Mouse (Mus musculus) heart, adult 2 months (tissue): ENCODE measurements around the gene Ckm. TPM values are rescaled to one million over a fixed set of nuclear protein-coding genes. Genes with fewer than 3 reads are reported as not detected.

Experiments
- DNase-seq, 2 experiments: peaks; one replicate each; pipeline ENCODE4 v3.0.0; 2021
- H3K27ac ChIP-seq: fragments of 200-600 bp; 2 replicates; pipeline ENCODE4 v1.8.1; 2022
- H3K27me3 ChIP-seq: fragments of 200-500 bp; 2 replicates; pipeline ENCODE4 v1.6.1; 2012; ENCODE audit warnings: mild to moderate bottlenecking, low read length, inconsistent platforms, mixed read lengths; ENCODE audit not compliant: control insufficient read depth, insufficient read depth
- H3K36me3 ChIP-seq: fragments of 200-500 bp; 2 replicates; pipeline ENCODE4 v1.6.1; 2012; ENCODE audit warnings: low read length, inconsistent platforms; ENCODE audit not compliant: control insufficient read depth, insufficient read depth
- H3K4me1 ChIP-seq: fragments of 200-500 bp; 2 replicates; pipeline ENCODE4 v1.6.1; 2011; ENCODE audit warnings: low read length; ENCODE audit not compliant: control insufficient read depth, insufficient read depth
- H3K4me3 ChIP-seq: fragments of 200-600 bp; 2 replicates; pipeline ENCODE4 v1.8.1; 2022
- H3K79me2 ChIP-seq: fragments of 200-500 bp; replicated peaks from 2 replicates; pipeline ENCODE4 v1.6.1; 2012; ENCODE audit warnings: mild to moderate bottlenecking, inconsistent platforms, low read length, moderate library complexity, mixed read lengths; ENCODE audit not compliant: control insufficient read depth, insufficient read depth
- H3K9ac ChIP-seq: fragments of 200-500 bp; 2 replicates; pipeline ENCODE4 v1.6.1; 2012; ENCODE audit warnings: low read depth, mild to moderate bottlenecking, control low read depth, inconsistent platforms, low read length, mixed read lengths
- CTCF ChIP-seq: fragments of 200-600 bp; IDR thresholded peaks from 2 replicates; pipeline ENCODE4 v1.8.1; 2022; ENCODE audit warnings: antibody characterized with exemption, mild to moderate bottlenecking, moderate library complexity
- EP300 ChIP-seq: fragments of 200-500 bp; IDR thresholded peaks from 2 replicates; pipeline ENCODE4 v1.6.1; 2011; ENCODE audit warnings: low read depth, low read length, control low read depth; ENCODE audit not compliant: insufficient read depth
- POLR2A ChIP-seq: fragments of 200-500 bp; IDR thresholded peaks from 2 replicates; pipeline ENCODE4 v1.6.1; 2011; ENCODE audit warnings: mild to moderate bottlenecking, low read depth, low read length, control low read depth; ENCODE audit not compliant: insufficient read depth
- WGBS: fragments of 180-500 bp; shearing (Covaris S2); methylation state at CpG from one replicate; pipeline ENCODE4 v1.1.7; 2018; 5-methylcytosine and 5-hydroxymethylcytosine counted together
- intact Hi-C: fragments of 180-260 bp; cut with DNase I; formaldehyde crosslinking; loops from one replicate; pipeline ENCODE4 v1.15.1; 2025
- polyA plus RNA-seq: library from polyadenylated mRNA; depleted of rRNA; stranded (reverse); fragments of >200 nt; gene quantifications from 2 replicates; pipeline ENCODE4 v1.2.3, GENCODE M21; 2012
- total RNA-seq, 2 experiments: library from RNA; stranded (reverse); gene quantifications; 2 replicates each; pipeline ENCODE4 v1.2.3; 2021

Gene Ckm
- total and polyA plus RNA-seq, 3 experiments: 3,482 to 7,008 (median 3,985) TPM

DNA sequence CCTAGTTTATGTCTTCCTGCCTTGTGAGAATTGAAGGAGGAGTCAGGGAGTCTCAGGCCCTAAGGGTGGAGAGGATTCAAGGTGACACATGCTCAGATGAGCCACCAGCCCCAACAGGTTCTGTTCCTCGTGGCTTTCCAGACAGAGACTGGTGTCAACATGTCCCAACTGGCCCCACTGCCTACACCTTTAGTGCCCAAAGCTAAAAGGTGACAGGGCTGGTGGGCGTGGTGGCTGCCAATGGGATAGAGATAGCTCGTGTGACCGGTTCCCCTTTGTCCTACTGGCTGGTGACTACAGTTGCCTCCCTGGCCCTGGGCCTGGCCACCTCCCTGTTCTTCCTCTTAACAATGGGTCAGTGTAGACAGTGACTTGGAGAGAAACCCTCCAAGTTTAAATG is 39.2 kb upstream of the Ckm start:
- no peak for DNase-seq
- Histone ChIP-seq H3K79me2 (0 out of 2 replicates have a peak, but pooled peaks cover 2% of the 10 kb centered on the region), H3K4me1 (peaks cover 11% of the 10 kb centered on the region), H3K9ac (no peak overlapping the region), H3K27ac (no peak overlapping the region; the same call in 1 of the 2 replicates), H3K4me3 (no peak overlapping the region), H3K36me3 (no peaks in the 10 kb centered on the region; the same call in 1 of the 2 replicates), H3K27me3 (no peaks in the 10 kb centered on the region)
- intact Hi-C loops: no loop called here
- TF ChIP-seq EP300: no peak
- no peak for TF ChIP-seq POLR2A
- TF ChIP-seq CTCF: no peak
- 42% methylated on average over 4 of the region's 4 CpGs for WGBS

DNA sequence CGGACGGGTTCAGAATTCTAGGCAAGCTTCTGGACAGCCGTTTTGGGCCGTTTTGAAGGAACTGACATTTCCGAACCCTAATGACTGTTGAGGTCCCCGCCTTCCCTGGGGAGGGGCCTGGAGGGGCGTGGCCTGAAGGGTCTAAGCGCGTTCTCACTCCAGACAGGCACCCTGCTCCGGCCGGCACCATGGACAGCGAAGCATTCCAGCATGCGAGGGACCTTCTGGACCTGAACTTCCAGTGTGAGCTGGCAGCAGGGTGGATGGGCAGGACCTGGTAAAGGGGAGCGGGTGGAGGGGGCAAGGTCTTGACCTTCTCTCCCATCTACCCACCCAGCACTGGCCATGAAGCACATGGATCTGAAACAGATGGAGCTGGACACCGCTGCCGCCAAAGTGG is 36.2 kb upstream of the Ckm start:
- peaks cover 5% of the 10 kb centered on the region for H3K4me1 ChIP-seq
- intact Hi-C loops: no loop called here

DNA sequence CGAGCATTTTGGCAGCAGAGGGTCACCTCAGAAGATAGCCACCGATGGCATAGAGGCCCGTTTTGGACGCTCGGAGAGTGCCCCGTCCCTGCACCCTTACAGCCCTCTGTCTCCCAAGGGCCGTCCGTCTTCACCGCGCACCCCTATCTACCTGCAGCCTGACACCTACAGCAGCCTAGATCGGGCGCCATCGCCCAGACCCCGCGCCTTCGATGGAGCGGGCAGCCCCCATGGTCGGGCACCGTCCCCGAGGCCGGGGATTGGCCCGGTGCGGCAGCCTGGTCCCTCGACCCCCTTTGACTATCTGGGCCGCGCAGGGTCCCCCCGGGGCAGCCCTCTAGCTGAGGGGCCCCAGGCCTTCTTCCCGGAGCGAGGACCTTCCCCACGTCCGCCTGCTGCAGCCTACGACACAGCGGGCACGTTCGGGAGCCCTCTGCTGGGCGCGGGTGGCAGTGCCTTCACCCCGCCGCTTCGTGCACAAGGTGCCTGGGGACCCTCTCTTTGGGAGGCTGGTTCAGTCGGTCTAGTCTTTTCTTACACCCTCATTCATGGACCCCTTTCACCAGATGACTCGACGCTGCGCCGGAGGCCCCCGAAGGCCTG is 34.7 kb upstream of the Ckm start:
- Histone ChIP-seq H3K79me2 (peaks cover 2% of the 10 kb centered on the region; the same call in 1 of the 2 replicates), H3K4me1 (peaks cover 3% of the 10 kb centered on the region), H3K9ac (0 out of 2 replicates have a peak overlapping the region, but pooled peaks have one; percentile 9), H3K27me3 (no peaks in the 10 kb centered on the region), H3K4me3 (peak overlapping the region; percentile 33), H3K36me3 (no peaks in the 10 kb centered on the region), H3K27ac (no peak overlapping the region)
- intact Hi-C loops: no loop called here
- 23% methylated on average over 46 of the region's 46 CpGs for WGBS
- peak; percentile 92 for TF ChIP-seq CTCF
- TF ChIP-seq EP300: no peak
- DNase-seq: peak; percentile 53 to 77

More for the DNA sequence above, 36.2 kb upstream of the Ckm start:
- no peak overlapping the region for H3K27ac ChIP-seq
- no peak overlapping the region for H3K9ac ChIP-seq
- H3K27me3 ChIP-seq: no peaks in the 10 kb centered on the region
- H3K79me2 ChIP-seq: peaks cover 2% of the 10 kb centered on the region; the same call in 1 of the 2 replicates
- no peak overlapping the region for H3K4me3 ChIP-seq
- no peak for DNase-seq
- WGBS: 26% methylated on average over 16 of the region's 16 CpGs
- no peaks in the 10 kb centered on the region for H3K36me3 ChIP-seq
- TF ChIP-seq EP300 (no peak), CTCF (no peak), POLR2A (no peak)

DNA sequence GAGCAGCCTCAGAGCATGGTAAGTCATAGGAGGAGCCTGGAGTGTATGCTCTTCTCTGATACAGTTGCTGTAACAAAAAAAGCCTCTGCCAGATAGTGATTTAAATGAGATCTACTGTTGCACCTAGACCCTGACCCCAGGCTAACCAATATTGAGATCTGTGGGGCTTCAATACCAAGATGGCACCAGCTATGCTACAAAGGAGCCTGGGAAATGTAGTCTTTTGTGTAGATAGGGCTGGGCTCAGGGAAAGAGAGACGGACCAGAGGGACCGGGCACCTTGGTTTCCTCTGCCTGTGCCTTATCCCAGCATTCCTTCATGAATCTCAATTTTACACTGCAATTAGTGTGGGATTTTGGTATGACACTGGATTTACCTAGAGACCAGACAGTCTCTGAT is 31.2 kb upstream of the Ckm start:
- H3K36me3 ChIP-seq: no peaks in the 10 kb centered on the region
- H3K9ac ChIP-seq: no peak overlapping the region
- no peak overlapping the region for H3K4me3 ChIP-seq
- no peaks in the 10 kb centered on the region for H3K4me1 ChIP-seq
- intact Hi-C loops: no loop called here
- WGBS: 93% methylated on average over 2 of the region's 2 CpGs
- DNase-seq: no peak
- TF ChIP-seq EP300 (no peak), POLR2A (no peak), CTCF (no peak)
- no peak overlapping the region for H3K27ac ChIP-seq
- no peaks in the 10 kb centered on the region for H3K27me3 ChIP-seq
- H3K79me2 ChIP-seq: peaks cover 1% of the 10 kb centered on the region; the same call in 1 of the 2 replicates

DNA sequence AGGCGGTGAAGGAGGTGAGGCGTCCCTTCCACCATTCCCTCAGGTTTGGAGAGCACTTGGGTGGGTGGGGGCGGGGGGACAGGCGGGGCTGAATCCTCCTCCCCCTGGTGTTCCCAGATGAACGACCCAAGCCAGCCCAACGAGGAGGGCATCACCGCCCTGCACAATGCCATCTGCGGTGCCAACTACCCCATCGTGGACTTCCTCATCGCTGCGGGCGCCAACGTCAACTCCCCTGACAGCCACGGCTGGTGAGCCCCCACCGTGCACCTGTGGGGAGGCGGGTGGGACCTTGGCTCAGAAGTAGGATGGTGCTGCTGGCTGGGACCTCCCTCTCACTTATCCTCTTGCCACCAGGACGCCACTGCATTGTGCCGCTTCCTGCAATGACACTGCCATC is 29.2 kb upstream of the Ckm start:
- Histone ChIP-seq H3K4me3 (no peak overlapping the region), H3K4me1 (no peaks in the 10 kb centered on the region), H3K9ac (no peak overlapping the region), H3K27me3 (no peaks in the 10 kb centered on the region), H3K79me2 (no peaks in the 10 kb centered on the region; the same call in 1 of the 2 replicates), H3K36me3 (no peaks in the 10 kb centered on the region), H3K27ac (no peak overlapping the region)
- no peak for TF ChIP-seq CTCF
- TF ChIP-seq EP300: no peak
- no peak for TF ChIP-seq POLR2A
- intact Hi-C loops: no loop called here
- no peak for DNase-seq
- 81% methylated on average over 18 of the region's 18 CpGs for WGBS

DNA sequence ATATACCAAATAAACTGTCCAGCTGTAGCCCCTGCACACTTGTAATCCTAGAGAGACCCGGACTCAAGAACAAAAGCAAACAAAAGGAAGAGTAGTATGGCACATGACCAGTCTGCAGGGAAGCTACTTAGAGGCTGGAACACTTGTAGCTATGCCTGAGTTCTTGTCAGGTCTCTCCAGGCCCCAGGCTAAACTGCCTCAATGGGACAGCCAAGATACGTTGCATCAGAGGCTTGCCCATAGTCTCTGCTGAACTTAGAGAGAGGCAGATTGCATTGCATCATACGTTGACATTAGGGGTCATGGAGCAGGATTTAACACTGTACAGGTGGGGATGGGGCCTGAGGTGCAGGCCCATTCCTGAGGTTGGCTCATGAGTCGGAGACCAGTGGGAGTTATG is 28.6 kb upstream of the Ckm start:
- Histone ChIP-seq H3K4me3 (no peak overlapping the region), H3K9ac (no peak overlapping the region), H3K27me3 (no peaks in the 10 kb centered on the region), H3K79me2 (no peaks in the 10 kb centered on the region; the same call in 1 of the 2 replicates), H3K4me1 (no peaks in the 10 kb centered on the region), H3K36me3 (no peaks in the 10 kb centered on the region), H3K27ac (no peak overlapping the region)
- no peak for DNase-seq
- intact Hi-C loops: no loop called here
- 88% methylated on average over 4 of the region's 4 CpGs for WGBS
- TF ChIP-seq CTCF (no peak), EP300 (no peak), POLR2A (no peak)
